Mouse (Mus musculus): ENCODE measurements around the gene Gm8265. TPM values are rescaled to one million over a fixed set of nuclear protein-coding genes. Genes with fewer than 3 reads are reported as not detected.

Gm8265 gene
- total RNA-seq (2023), result not detected

GRCm38 (mm10) chr14:5632928-5633327, at the start of gene Gm8265:
TSS of gene Gm8265 (minus strand) at chr14:5633028.

Other genes starting within 250 kb of the Gm8265 start
- gene Gm3500, start 244.0 kb downstream of the Gm8265 start, total RNA-seq (2023), result not detected
- not detected for gene Gm3194, start 177.6 kb downstream of the Gm8265 start, total RNA-seq (2023)
- not detected for gene Gm8246, start 155.2 kb downstream of the Gm8265 start, total RNA-seq (2023)
- not detected for gene Gm3187, start 148.8 kb downstream of the Gm8265 start, total RNA-seq (2023)
- gene Gm3488, start 131.4 kb downstream of the Gm8265 start, total RNA-seq (2023), result not detected
- not detected for gene Gm3532, start 94.5 kb downstream of the Gm8265 start, total RNA-seq (2023)
- gene Gm9603, start 54.4 kb upstream of the Gm8265 start, total RNA-seq (2023), result not detected
- not detected for gene Gm3373, start 108.5 kb upstream of the Gm8265 start, total RNA-seq (2023)
- not detected for gene Gm3383, start 175.0 kb upstream of the Gm8265 start, total RNA-seq (2023)
- not detected for gene Gm3424, start 197.3 kb upstream of the Gm8265 start, total RNA-seq (2023)
- gene Gm8237, start 247.4 kb upstream of the Gm8265 start, total RNA-seq (2023), result not detected